Mouse (Mus musculus) cerebellum, adult 18-20 months (tissue): ENCODE data around the gene Nfyb.

Experiments
- DNase-seq, 2 experiments: peaks; one replicate each; pipeline ENCODE4 v3.0.0; 2021

Gene Nfyb

DNA sequence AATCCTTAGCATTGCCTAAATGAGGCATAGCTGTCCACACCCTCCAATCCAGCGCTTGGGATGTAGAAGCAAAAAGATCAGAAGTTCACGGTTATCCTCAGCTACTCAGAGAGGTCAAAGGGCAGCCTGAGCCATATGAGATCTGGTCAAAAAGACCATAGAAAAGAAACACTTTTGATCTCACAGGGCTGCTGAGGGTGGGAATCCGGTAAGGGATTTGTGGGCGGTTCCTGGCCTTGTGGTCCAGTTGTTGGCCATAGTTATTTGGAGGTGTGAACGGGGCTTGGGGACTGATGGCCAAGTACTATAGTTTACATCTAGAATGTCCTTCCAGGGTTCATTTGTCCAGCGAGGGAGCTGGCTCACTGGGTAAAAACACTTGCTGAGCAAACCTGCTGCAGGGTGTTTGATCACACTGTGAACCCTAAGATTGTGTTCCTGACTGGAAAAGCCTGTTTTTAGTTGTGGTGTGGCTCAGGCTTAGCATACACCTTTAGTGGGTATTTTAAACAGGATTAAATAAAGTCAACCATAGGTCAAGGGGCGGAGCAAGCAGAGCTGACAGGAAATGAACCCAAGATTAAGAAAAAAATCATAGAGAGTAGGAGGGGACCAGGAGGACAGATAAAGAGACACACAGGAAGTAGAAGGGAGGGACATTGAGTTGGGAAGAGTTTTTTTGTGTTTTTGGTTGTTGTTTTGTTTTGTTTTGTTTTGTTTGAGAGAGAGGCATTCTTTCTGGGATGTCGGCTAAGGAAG, 15.0 kb upstream of the Nfyb start:
- DNase-seq: no peak

DNA sequence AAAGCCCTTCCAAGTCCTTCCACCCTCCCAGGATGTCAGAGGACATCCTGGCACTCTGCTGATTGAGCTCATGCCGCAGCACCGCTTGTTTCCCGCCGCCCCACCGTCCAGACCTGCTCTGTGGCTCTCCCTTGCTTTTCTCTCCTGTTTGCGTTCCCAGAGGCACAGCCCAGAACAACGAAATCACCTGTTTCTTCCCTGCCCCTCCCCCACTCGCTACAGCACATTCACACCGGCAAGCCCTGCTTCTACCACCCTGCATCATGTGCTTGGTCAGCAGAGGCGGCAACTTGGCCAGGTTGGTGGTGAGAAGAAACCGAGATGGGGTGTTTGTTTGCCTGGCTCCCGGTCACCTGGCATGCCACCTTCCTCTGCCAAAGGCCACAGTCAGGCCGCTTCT, 13.9 kb upstream of the Nfyb start:
- peak; percentile 36 to 51 for DNase-seq

DNA sequence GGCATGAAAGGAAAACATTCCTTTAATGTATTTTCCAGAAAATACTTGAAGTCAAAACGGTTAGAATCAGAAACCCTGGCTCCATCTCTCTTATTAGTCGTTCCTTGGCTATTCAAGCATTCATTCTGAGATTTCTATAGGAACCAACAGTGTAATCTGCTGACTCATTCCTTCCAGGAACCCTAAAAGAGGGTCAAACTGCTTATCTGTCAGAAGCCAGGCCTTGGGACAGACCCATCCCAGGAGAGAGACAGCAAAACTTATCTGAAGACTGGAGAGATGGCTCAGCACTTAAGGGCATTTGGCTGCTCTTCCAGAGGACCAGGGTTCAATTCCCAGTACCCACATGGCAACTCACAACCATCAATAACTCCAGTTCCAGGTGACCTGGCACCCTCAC, 13.1 kb upstream of the Nfyb start:
- DNase-seq: no peak

DNA sequence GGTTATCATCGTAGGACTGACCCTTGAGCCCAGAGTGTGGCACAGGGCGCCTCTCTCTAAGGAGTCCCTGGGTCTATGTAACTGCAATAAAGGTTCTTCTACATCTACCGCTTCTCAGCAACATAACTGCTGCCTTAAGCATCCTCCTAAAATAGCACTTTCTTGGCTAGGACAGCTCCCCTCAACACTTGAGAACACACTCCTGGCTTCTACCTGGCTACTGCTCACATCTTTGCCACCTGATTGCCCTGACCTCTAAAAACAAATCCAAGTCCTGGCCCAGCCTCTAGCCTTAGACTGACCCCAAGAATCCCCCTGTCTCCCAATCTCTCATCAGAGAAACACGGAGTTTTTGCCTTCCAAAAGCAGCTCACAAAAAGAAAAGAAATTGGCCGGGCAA, 10.9 kb upstream of the Nfyb start:
- DNase-seq: no peak

DNA sequence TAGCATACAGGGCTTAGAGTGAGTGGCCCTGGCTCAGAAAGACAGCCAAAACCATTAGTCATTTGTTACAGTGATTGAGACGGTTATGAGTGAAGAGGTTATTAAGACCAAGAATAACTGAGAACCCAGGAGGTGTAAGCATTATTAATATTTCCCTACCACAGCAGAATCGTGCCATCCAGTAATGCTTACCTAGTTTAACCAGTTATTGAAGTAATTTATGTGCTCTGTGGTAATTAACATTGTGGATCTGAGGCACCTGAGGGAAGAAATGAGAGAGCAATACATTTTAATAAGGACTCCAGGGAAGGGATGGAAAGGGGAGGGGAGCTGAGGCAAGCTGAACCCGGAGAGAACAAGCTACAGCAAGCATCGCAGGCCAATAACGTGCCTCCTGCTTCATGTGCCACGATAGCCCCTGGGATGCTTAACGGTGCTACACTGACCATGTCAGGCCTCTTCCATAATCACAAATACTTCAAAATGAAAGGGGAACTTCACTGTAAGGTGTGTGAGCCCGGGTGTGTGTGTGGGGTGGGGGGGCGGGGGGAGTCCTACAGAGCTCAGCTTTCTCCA, 7.7 kb upstream of the Nfyb start:
- DNase-seq: no peak

DNA sequence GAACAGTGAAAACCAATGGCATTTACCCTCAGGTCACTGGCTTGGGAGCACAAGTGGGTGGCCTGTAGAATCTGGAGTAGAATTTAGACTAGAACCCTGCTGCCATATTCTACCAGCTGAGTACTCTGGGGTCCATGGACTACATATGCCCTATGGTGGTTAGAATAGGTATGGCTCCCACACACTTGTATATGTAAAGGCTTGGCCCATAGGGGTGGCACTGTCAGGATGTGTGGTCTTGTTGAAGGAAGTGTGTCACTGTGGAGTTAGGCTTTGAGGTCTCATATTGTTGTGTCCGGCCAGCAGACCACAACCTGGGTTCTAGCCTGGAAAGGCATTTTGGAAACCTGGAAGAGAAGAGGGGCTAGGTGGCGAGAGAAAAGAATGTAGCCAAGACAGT, 6.8 kb upstream of the Nfyb start:
- DNase-seq: no peak

DNA sequence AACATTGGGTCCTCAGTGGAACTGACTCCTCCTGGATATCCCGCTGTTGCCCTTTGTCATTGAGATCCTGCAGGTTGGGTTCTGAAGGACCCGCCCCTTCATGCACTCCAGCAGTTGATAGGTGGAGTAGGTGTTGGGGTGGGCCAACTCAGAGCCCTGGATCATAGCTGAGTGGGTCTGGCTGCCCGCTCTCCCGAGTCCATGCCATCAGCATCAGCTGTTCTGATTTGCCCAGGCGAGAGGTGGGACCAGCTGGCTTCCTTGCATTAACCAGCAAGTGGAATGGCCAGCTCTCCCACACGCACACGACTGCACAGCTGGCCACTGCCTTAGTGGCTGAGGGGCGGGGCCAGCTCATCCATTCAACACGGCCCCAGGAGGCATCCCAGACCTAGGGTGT, 5.0 kb upstream of the Nfyb start:
- DNase-seq: no peak

DNA sequence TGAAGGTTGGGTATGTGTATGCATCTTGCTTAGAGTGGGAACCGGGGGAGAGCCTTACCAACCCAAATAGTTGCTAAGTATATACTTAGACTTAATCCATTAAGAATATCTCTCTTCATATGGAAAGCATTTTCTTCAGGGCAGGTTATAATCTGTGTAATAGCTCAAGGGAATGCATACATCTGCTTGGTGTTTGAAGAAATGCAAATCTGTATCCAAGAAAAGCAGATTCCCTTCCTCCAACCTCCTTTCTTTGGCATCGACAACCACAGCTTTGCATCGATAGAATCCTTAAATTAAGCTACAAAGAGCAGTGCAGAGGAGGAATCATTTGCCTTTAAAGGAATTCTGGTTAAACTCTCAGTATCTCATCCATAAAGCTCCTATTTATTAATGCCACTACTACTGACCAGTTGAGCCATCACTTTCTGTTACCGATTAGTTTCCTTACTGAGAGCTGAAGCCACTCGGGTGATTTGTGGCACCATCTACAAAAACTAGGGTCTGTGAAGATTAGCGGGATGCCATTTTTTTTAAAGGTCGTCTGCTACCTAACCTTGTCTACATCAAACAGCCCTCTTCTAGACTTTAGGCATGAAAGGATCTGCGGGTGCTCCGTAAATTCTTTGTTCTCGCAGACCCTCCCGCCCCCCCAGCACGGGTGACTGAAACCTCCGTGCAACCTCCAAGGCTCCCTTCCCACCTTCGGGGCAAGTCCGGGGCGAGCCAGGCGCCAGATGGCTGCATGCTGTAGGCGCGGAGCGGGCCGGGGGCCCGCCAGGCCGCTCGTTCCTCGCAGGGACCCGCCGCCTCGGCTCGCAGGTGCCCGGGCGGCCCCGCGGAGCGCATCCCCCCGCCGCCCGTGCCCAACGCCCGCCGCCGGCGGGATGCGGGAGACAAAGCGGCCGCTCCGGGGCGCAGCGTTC, 925 bp downstream of the Nfyb start:
- peak; percentile 48 to 69 for DNase-seq

DNA sequence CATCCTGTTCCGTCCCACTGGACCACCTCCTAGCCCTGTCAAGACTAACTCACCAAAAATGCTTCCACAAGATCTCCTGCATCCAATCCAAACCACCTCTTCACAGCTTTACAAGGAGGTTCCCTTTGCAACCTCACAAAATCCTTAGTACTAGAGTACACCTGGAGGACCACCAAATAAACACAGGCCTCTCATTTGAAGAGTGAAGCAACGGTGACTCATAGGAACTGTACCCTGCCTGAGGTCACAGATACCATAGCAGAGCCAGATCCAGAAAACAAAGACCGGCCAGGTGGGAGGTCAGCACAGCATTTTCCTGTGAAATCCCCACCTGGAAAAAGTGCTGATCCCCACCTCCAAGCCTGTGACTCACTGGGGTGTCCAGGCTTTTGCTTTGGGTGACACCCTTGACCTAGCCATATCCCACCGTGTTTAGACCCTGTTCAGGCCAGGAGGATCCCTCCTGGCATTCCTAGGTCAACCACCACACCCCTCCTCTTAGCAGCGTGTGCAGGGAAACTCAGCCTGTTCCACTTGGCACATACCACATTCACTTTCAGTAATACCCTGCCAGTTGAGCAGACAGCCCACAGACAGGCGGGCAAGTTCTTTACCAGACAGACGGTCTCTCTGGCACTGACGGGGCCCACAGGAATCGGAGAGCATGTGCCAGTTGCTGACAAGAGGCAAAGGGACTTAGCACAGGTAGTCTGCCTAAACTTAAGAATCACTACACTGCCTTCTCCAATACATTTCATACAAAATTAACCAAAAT, 2.7 kb downstream of the Nfyb start:
- peak; percentile 53 to 64 for DNase-seq

DNA sequence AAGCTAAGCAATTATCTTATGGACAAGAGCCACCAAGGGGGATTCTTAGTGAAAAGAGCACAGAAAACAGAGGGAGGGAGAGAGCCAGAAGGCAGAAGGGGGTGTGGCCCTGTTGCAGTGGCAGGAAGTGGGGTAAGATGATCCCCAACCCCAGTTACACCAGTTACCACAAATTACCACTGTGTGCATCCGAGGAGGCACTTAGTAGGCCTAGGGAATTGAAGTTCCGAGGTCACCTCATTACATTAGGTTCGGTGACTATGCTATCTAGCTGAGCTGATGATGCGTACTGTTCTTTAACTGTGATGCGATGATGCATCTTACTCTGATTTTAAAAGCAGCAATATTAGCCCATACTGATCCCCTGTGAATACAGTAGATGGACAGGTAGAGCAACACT, 4.2 kb downstream of the Nfyb start:
- no peak for DNase-seq

DNA sequence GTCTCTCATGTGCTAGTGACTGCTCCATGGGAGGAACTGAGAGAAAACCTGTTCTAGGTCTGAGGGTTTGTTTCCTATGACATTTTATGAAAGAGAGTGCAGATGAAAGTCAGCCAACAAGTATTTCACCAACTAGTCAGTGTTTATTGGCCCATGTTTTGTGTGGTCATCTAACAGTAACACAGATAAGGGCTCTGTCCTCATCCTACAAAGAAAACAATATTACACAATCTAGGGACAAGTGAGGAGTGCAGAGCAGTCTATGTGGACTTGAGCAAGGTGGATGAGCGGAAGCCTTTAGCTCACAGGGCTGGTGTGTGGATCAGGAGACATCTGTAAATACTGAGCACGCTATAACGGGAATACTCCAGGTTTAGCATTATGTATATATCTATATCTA, 5.1 kb downstream of the Nfyb start:
- DNase-seq: no peak

DNA sequence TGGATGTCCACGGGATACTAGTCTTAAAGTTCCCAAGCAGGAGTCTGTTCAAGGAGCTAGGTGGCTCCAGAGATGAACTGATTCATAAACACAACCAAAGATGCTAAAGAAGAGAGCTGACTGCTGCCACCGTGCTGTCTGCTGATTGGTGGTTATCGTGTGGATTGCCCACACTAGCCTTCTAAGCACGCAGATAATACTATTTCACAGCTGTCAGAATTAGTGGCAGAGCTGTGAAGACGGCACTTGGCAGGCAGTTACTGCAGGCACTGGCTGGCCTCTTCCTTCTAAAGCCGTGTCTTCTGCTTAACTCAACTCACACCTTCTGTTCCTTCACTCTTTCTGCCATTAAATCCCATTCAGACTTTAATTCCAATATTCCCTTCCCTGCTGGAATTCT, 5.6 kb downstream of the Nfyb start:
- DNase-seq: no peak

DNA sequence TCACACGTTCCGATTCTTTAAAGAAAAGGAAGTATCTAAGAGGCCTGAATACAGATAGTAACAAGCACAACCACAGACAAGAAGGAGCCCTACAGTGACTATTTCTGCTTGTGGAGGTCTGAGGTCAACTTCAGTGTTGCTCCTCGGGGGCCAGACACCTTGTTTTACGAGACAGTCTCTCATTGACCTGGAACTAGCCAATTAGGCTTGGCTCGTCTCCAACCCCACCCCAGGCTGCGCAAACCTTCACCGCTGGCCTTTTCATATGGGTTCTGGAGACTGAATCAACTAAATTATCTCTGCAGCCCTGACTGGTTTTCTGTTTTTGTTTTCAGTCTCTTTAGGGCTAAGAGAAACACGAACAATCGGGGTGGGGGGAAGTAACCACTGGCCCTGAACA, 6.6 kb downstream of the Nfyb start:
- DNase-seq: peak in 1 of 2 experiments; percentile 24

DNA sequence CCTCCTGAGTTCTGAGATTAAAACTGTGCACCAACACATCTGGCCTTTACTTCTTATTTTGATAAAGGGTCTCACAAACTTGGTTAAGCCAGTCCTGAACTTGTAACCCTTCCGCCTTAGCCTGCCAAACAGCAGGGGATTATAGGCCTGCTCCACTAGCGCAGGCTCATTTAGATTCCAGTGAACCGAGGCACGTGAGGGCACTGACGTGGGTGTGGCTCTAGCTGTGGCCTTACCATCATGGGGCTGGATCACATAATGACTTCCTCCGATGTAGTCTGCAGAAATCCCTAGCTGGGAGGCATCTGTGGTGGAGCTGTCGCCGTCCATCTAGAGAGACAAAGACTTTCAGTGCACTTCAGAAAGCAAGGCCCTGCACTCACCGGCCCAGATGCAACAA, 7.5 kb downstream of the Nfyb start:
- DNase-seq: no peak

DNA sequence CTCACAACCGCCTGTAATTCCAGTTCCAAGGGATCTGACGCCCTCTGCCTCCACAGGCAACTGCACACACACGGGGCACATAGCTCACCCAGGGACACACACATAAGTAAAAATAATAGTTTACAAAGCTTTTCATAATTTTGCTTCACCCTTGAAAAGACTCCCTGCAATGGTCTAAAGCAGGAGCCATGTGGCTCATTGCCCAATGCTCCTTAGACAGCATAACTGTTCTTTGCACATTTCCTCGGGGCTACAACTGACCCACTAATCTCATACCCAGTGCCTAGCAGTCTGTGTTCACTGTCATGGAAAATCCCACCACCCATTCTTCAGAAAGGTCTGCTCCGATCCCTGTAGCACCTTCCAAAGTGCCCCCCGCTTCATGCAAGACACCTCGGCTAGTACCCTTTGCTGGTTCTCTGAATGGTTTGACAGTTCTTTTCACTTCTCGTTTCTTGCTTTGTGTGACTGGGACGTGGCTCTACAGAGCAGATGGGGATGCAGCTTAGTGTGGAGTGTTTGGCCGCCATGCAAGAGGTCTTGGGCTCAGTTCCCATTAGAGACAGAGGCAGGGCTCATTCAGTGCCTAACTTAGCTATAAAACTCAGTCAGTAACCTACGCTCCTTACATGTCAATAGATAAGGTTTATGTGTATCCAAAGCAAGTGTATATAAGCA, 8.6 kb downstream of the Nfyb start:
- DNase-seq: no peak

DNA sequence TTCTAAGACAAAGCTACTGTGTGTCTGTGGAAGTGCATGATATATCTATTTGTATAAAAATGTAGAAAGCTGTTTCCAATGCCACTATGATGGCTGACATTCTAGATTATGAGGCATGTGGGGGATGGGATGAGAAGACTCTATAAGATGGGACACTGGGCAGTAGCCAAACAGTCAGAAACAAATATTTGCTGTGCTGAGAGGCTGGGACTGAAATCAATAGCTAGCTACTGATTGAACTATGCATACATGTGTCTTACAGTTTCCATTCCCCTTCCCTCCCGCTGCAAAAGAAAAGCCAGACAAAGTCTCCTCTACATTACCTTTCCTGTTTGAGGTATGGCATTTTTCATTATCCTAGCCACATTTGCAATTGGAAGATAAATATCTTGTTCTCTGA, 9.3 kb downstream of the Nfyb start:
- DNase-seq: no peak

DNA sequence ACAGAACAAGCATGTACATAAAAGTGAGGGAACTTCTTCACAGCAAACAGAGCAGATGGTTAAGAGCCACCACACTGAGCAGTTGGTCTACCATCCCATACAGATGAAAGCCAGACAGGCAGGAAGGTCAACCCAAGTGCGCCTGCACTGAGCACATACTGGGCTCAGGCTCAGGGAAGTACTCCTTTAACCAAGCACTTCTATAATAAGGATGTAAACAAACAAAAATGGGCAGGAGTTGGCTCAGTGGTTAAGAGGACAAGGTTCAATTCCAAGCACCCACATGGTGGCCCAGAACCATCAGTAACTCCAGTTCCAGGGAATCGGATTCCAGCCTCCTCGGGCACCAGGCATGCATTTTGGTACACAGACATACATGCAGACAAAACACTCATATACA, 11.0 kb downstream of the Nfyb start:
- DNase-seq: no peak

DNA sequence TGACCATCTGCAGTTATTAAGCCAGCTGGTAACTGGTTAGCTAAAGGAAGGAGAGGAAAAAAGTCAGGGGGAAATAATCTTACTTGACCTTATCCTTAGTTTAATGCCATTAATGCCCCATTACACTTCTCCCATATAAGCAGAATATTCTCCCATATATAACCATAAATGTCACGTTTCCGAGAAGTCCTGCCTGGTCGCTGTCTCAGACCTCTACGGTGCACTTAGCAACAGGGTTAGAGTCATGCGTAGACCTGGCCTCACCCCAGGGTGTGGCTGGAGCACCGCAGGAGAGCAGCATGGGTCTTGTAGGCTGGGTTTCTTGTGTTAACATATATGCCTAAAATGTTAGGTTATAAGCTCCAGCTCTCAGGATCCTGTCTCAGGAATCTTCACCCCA, 13.2 kb downstream of the Nfyb start:
- DNase-seq: no peak

DNA sequence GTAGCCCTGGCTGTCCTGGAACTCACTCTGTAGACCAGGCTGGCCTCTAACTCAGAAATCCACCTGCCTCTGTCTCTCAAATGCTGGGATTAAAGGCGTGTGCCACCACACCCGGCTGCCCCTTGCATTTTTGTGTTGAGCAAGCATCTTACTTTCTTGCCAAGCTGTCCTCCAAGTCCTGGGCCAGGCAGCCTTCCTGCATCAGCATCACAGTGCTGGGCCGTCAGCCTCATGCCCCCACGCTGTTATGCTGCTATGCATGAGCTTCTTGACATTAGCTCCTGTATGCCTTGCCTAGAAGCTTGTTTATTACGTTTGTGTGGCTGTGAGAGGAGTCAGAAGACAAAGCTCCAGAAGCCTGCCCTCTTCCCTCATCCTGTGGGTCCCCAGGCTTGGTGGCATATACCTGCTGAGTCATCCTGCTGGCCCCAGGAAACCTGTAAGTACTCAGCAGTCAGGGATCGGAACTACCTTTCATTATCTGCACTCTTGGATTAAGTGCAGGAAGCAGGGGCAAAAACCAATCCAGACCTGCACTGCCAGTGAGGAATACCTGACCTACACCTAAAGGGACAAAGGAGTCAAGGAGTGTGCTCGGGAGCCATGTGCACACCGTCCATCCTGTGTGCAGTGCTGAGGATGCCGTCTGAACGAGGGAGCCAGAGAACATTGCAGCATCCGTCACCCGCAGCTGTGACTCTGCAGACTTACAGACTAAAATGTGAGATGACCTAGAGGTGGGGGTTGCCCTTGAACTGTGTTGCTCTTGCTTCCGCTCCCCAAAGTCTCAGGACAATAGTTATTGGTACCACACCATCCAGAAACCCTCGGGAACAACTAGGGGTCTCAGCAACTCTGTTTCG, 16.7 kb downstream of the Nfyb start:
- DNase-seq: no peak

DNA sequence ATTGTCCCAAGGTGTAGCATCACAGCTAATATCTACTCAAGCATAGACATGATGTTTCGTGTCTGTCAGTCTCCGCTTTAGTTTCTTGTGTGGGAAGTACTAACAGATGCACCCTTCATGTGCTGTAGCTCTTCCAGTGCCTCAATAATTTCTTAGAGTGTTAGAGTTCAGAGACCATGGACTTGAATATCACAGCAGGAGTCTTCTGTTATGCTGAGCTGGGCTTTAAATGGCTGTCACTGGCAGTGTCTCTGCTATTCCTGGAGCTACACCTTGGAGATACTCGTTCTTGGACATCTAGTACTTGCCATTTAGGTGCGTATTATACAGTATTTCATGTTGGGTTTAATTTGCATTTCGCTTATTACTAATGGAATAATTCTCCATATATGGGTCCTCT, 18.6 kb downstream of the Nfyb start:
- no peak for DNase-seq

DNA sequence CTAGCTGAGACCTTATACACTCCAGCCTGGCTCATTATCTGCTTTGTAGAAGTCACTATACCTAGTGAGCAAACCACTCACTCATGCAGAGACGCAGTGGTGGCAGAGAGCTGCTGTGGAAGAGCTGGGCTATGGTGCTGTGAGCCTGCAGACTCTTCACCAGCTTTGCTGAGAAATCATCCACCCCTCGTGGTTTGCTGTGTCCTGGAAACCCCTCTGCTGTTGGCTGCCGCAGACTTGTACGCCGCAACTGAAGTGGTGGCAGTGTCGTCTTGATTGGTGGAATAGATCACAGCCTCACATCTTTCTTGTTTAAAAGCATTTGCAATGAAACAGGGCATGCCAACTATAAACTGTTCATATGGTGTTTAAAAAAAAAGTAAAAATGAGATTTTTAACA, 19.6 kb downstream of the Nfyb start:
- no peak for DNase-seq

DNA sequence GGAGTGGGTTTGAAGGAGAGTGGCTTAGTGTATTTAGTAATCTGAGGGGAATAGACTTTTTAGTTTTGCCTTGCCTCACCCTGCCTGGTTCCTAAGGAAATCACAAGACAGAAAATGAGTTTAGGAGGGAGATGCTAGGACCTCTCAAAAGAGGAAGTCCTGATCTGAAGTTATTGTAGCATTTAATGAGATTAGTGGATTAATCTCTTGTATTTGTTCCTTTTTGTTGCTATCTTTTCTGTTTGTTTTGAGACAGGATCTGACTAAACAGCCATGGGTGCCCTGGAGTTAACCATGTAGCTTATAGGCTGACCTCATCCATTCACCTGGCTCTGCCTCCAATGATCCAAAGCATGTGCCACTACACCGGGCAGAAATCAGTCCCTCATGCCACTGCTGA, 21.4 kb downstream of the Nfyb start:
- no peak for DNase-seq
